Mouse (Mus musculus) fat pad, adult 2 months (tissue): ENCODE results near the gene Tceal5.
A peak's percentile ranks its signal among the peaks of the same experiment; 100 is the strongest.
"Not testable (repeated sequence)": the region's sequence is repeated elsewhere in the genome, so short reads cannot be mapped to it uniquely, and the experiment has no call there.

Source experiments
- DNase-seq: peaks from one replicate; pipeline ENCODE4 v3.0.0-alpha.2; 2011; ENCODE audit warnings: low read depth, low spot score; ENCODE audit errors: extremely low read depth

Tceal5 gene

DNA sequence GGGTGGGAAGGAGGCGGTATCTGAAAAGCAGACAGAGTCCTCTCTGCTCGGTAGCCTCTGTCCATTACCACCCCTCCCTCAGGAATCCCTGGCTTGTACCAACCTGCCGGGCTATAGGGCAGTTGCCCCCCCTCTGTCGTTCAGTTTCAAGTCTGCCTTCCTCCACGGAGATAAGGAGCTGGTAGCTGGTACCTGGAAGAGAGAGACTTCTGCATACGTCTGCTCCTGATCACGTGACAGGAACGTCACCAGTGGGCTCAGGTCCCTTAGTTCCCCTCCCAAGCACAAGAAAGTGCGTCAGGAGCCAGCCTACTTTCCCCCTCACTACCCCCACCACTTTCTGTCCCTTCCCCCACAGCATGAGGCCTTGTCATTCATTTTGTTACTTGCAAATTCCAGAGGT, at the start of gene Tceal5:
Gene Tceal5, minus strand, starts transcription at position 213 of the 403 bp plus-strand sequence.
- DNase-seq: no peak

DNA sequence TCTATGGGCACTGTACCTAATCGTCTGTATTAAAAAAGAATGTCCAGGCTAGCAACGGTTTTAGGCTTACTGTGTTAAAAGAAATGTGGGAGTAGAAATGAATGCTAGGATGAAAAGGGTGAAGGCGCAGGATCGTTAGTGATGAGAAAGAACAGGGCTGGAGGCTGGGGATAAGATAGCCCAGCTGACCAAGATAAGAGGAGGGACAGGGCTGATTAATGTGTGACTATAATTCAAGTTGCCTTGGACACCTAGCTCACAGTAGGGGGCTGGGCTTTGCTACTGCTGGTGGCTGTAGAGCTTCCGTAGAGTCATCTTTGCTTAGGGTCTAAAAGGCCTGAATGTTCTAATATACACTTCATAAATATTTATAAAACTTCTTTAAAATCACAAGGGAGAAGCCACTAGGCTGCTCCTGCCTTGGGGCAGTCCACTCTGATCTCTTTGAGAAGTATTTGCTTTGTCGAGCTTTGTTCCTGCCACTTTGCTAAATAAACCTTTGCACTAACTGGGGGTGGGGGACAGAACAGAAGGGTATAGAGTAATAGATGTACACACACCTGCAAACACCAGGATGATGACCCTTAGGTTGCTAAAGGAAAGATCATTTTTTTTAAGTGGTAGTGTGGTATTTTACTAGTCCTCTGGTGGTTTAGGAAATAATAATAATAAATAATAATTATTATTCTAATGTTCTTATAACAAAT, 48.5 kb upstream of the Tceal5 start:
- DNase-seq: no peak

DNA sequence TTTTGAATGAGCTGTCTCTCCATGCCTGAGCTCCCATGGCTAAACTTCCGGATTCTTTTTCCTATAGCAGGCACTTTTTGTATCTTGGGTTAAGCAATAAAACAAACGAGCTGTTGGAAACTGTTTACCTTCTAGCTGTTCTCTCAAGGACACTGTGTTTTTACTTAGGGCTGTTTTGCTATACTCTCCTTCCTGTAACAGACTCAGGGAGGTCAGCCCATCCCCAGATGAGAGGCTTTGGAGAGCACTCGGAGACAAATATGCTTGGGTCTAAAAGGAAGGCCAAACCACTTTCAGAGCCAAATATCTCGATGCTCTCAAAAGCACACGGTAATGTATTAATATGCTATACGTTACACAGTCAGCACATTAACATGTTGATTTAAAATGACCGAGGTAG, 46.0 kb upstream of the Tceal5 start:
- no peak for DNase-seq

DNA sequence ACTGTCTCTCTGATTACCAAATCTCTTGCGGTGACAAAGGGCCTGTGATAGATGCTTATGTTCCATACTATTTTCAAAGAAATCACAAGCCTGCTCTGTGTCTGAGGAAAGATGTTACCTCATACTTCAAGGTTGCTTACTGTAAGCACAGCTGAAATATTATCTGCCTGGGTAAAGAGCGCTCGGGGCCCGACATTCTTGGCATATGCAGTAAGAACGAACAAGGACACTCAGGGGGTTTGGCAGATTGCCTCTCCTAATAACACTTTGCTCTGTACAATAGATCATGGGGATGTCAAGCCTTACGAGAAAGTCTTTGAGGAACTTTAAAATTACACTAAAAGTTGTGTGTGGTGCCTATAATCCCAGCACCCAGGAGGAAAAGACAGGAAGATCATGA, 45.1 kb upstream of the Tceal5 start:
- peak; percentile 65 for DNase-seq

DNA sequence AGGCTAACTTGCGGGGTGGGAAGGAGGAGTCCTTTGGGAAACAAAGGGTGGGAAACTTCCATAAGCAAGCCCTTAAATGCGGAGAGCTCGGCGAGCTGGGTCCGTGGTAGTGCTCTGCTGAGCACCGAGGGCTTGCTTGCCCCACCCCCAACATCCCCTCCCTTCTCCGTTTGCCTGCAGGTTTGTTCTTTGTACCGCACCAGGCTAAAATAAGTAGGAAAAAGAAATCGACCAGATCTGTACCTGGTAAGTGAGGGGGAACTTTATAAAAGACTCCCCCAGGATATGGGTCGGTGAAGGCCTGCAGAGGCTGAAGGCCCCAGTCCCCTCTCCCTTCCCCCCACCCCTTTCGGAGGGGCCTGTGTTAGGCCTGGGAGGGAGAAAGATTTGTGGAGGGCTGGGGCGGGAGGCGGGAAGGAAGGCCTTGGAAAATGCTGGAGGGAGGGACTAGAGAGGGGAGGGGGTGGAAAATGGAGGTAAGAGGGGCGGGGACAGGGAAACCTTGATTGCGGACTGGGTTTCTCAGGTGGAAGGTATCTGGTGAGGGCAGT, 41.9 kb upstream of the Tceal5 start:
- DNase-seq: no peak

DNA sequence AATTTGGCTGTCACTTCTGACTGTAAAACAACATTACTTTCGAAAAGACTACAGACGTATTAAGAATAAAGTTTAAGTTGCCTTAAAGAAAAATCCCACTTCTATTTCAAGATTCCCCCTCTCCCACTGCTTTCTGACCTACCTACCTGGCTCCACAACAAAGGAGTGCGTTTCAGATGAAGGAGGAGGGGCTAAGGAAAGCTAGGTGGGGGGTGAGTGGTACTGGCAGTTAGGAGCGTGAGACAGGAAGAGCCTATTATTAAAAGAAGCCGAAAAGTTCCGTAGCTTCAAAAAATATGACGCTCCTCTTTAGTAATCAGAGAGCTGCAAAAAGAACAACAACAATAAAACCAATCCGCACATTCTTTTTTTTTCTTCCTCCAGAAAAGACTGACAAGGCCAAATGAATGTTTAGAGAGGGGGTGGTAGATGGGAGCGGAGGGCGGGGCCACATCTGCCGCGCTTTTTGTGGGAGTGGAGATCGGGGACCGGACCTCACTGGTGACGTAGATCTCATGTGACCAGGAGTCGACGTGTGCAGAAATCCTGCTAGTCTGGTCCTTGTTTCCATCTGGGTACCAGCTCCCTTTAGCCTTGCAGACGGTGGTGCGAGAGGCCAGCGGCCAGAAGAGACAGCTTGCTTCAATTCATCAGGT, 41.0 kb upstream of the Tceal5 start, which contains the start of gene Tceal9:
Gene Tceal9, plus strand, starts transcription at position 506 of the 656 bp plus-strand sequence.
- DNase-seq: no peak

DNA sequence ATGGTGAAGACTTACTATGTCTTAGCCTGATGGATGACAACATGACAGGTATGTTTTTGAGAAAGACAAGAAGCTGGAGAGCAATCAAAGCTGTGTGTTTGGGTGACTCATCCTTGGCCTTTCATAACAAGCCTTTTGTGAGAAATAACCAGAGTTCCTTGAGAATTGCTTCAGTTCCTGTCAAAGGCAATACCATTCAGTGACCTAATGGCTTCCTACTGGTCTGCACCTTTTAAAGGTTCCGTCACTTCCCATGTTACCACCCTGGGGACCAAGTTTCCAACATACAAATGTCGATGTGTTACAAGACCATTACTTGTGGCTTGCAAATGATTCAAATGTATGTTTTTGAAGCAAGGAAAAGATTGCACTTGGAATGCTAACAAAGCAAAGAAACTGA, 39.5 kb upstream of the Tceal5 start:
- no peak for DNase-seq

DNA sequence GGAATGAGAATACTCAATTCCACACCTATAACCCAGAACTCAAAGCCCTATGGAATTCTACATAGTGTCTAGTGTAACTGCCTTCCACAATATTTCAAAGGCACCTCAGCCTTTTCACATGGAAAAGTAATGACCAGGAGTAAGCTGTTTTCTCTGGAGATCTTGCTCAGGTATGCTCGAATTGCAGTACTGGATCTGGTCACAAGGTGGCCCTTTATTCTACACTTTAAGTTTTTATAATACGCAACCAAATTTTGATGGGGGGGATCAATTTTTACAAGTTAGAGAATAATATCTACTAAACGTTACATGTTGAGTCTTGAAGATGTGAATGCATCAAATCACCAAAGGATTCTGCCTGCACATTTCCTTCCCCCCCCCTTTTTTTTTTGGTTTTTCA, 34.4 kb upstream of the Tceal5 start:
- DNase-seq: no peak

DNA sequence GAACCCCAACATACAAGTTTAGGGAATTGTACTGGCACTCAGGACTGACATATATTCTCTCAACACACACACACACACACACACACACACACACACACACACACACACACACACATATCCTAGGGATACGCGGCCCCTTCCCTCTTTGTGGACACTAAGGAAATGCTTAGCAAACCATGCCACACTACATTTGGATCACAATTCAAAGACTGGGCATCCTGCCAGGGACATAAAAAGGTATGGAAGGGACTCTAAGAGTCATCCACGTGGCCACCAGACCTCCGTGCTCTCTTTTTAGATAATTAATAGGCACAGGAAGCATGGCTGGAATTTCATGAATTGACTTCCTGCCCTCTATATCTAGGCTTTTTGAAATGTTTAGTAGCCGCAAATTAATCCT, 24.1 kb upstream of the Tceal5 start:
- DNase-seq: no peak

DNA sequence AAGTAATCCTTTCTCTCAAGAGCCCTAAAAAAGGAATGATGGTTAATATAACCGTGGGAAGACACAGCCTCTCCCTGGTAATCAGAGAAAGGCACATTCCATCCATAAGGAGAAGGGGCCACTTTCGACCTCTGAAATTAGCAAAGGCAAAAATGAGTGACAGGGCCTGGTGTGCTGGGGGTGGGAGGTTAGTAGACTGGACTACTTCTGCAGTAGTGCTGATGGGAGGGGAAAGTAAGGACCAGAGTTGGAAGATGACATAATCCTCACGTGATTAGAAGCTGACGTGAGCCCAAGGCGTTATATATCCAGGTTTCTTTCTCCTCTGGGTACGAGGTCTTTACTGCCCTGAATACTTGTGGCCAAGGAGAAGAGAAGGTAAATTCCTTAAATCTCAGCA, 20.0 kb upstream of the Tceal5 start:
- DNase-seq: no peak

DNA sequence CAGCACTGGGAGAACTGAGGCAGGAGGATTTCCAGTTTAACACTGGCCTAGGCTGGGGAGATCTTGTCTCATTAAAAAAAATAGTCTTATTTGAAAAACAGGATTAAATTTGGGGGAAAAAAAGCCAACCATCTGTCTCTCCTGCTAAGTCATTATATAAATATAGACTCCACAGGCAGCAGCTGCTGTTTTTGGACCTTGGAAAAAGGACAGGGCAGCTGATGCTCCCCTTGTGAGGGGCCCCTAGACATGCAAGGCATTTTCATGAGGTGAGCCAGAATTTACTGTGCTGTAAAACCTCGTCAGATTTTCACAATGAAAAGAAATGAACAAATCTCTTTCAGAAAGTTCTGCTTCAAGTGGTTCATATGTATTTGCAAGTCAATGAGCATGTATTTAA, 12.6 kb upstream of the Tceal5 start:
- no peak for DNase-seq

DNA sequence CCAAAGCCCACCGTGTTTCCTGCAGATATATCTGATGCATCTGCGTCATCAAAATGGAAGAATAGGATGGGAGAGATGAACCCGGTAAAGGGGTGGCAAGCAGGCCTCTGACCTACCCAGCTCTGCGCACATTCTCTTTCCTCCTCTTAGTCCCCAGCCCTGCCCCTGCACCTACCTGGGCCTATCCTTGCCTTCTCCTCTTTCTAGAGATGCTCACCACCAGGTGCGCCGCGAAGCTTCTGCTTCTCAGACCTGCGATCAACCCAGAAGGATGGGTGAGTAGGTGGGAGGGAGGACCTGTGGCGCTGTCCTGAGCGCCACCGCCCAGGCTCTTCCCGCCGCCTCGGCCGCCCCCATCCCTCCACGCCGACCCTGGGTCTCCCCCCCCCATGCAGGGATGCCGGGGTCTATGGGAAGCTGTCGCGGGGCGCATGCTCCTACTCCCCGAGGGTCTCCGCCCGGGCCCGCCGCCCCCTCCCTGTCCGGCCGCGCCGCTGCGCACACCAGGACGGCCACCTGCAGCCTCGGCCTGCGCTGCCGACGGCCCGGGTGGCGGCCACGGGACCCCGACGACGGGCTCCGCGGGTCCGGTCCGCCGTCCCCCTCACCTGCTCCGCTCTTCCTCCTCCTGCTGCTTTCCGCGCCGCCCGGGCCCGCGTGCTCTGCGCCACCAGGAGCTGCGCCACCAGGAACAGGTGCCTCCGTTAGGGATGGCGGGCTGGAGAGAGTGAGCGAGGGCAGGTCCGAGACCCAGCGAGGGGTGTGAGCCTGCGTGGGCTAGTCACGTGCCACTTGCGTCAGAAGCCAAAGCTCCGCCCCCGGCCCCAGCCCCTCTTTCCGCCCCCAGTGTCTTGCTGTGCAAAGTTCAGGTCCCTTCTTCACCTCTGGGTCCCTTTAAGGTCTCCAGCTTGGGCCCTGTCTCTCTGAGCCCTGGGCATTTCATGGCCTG, 11.3 kb upstream of the Tceal5 start, which contains the start of the genes Tceal7 and Bex1:
Gene Tceal7, plus strand, starts transcription at position 51 of the 949 bp plus-strand sequence.
Gene Bex1, minus strand, starts transcription at position 785 of the 949 bp plus-strand sequence.
- DNase-seq: not testable (repeated sequence)

DNA sequence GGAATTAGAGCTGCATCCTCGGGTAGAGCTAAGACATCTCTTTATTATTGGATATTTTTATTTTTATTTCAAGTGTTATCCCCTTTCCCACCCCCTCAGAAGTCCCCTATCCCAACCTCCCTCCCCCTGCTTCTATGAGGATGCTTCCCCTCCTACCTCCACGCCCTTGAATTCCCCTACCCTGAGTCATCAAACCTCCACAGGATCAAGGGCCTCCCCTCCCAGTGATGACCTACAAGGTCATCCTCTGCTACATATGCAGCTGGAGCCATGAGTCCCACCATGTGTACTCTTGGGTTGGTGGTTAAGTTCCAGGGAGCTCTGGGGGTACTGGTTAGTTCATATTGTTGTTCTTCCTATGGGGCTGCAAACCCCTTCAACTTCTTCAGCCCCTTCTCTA, 9.7 kb upstream of the Tceal5 start:
- no peak for DNase-seq

DNA sequence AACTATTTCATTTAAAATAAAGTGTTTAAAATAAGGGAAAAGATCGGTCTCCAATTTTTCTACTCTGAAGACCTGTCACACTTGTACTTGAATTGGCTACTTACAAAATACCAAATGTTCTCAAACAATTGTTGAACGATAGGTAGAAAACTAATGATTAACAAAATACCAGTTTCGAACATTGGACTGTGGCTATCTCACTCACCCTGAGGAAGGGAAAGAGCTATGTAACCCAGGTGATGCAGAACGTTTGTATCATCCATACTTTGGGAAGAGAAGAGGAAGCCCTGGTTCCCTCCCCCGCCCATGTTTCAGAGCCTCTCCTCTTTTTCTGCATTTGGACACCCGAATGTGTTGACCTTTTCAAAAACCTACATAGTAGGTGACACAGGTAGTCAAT, 730 bp upstream of the Tceal5 start:
- no peak for DNase-seq

DNA sequence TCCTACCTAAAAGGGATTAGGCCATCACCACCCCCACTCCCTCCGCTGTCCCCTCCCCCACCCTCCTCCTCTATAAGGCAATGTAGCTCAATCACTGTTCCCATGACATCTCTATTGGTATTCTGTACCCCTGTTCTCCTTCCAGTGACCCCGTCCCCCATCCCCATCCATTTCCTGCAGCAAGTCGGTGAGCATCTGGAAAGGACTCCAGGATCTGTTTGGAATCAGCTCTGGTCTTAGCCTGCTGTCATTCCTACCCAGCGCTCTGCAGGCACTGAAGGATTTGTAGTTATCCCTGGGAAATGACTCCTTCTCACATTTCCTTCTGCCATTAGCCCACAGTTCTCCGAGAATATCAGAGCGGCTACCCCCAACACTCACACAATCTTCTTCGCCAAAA, 419 bp downstream of the Tceal5 start:
- no peak for DNase-seq

DNA sequence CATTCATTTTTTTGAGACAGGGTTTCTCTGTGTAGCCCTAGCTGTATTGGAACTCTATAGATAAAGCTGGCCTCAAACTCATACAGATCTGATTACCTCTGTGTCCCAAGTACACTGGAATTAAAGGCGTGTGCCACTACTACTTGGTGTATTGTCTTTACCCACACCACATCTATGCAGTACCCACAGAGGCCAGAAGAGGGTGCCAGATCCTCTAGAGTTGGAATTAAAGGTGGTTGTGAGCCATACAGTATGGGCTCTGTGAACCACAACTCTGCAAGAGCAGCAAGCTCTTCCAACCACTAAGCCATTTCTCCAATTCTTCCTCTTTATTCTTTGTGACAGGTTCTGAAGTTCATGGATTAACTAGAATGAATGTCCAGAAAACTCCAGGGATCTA, 6.8 kb downstream of the Tceal5 start:
- no peak for DNase-seq

DNA sequence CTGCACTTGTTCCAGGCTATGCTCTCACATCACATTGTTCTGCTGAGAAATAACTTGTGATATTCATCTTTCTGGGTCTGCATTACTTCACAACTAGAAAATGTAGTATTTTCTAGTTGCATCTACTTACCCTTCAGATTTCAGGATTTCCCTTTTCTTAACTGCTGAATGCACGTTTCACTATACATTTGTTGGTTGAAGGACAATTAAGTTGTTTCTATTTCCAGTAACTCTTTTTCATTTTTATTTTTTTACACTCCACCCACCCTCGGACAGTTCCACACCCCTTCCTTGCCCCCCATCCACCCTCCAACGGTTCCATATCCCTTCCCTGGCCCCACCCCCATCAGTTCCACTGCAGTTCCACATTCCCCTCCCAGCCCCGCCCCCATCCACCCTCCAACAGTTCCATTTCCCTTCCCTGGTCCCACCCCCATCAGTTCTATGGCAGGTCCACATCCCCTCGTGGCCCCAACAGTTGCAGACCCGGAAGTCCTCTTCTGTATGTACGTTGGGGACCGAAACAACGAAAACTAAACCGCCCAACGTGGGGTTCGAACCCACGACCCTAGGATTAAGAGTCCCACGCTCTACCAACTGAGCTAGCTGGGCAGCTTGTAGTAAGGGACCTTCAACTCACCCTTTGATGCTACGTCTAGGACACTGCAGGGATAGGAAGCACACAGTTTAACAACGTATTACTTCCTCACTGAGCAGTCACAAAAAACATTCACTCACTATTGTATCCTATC, 8.3 kb downstream of the Tceal5 start:
- no peak for DNase-seq

DNA sequence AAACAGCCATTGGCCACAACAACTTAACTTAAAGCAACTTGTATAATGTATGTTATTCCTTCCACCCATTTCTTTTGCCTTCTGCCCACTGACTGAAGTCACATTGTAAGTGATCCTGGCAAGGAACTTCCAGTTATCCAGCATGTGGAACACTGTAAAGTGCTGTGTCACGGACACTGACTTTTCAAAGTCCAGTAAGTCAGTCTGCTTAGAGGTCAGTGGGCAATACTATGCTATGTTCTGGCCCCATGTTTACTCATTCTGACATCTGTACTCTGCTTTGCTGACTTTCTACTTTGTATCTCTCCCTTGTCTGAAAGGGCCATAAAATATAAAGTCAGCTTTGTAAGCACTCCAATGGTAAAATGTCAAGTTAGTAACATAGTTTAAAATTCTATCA, 20.6 kb downstream of the Tceal5 start:
- DNase-seq: no peak

DNA sequence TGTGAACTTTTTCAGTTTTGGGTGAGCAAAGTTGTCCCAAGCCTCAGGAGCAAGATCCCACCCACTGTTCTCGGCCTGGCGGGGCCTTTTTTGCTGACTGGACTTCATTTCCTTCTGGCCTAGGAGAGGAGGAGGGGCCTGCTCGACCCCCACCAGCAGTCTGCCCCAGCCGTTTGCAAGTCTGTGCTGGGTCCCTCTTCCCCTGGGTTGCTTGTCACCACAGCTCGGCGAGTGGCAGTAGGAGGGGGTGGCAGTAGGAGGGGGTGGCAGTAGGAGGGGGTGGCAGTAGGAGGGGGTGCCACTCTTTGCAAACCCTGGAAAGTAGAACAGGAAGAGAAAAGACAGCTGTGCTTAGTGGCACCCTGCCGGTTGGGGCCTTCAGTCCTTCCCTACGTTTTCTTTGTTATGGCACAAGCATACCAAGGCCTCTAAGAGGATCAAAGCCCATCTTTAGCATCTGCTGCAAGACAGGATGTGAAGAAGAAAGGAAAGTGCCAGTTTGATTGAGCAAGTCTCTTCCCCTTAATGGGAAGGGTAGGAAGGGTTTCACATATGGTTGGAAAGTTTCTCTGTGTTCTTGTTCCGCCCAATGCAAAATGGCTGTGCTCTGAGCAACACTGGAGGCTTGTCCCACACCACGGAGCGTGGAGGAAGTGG, 22.7 kb downstream of the Tceal5 start:
- no peak for DNase-seq

DNA sequence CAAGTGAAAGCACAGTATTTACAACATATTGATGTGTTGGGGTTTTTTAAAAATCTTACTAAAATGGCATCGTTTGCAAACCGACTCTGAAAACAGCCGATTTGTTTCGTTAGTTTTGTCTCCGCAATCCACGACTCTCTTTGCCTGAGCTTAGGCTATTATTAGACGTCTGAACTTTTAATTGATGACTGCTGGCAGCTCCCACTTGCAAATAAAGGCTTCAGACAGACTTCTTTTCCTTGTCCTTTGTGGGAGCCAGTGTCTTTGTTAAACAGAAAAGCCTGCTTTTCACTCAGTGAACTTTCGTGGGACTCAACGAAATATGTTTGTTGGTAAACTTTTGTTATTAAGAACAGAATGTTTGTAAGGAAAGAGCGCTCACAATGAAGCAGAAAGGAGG, 30.9 kb downstream of the Tceal5 start:
- no peak for DNase-seq
